Mouse (Mus musculus) stomach, postnatal 0 days (tissue): Measurements from ENCODE around the gene Yap1.

Experiments
- CTCF ChIP-seq: IDR thresholded peaks from 2 replicates; pipeline ENCODE4 v1.5.1; 2016; ENCODE audit warnings: antibody characterized with exemption, low read depth, mild to moderate bottlenecking, moderate library complexity
- EP300 ChIP-seq: optimal IDR thresholded peaks from 2 replicates; pipeline ENCODE3; 2016; ENCODE audit warnings: antibody characterized with exemption

DNA sequence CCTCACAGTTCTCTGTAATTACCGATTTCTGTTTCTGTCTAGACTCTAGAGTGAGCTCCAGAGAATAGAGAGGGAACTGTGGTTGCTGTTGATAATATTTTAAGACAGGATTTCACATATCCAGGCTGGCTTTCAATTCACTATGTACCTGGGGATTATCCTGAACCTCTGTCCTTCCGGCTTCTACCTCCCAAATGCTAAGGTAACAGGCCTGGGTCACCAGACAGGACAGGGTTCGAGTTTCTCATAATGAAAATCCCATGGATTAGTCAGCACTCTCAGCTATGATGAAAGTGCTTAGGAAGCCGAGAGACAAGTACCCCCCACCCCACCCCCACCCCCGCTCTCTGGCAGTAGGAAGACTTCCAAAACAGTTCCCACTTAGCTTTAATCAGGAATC is 100.6 kb downstream of the Yap1 start:
- TF ChIP-seq CTCF (no peak), EP300 (no peak)
